Mouse (Mus musculus) heart, adult 2 months (tissue): ENCODE results near the gene Ttc9c. TPM values are rescaled to one million over a fixed set of nuclear protein-coding genes. Genes with fewer than 3 reads are reported as not detected.
"Not testable (repeated sequence)": the region's sequence is repeated elsewhere in the genome, so short reads cannot be mapped to it uniquely, and the experiment has no call there.

Source experiments
- DNase-seq, 2 experiments: peaks; one replicate each; pipeline ENCODE4 v3.0.0; 2021
- H3K27ac ChIP-seq: fragments of 200-600 bp; 2 replicates; pipeline ENCODE4 v1.8.1; 2022
- H3K27me3 ChIP-seq: fragments of 200-500 bp; 2 replicates; pipeline ENCODE4 v1.6.1; 2012; ENCODE audit warnings: mild to moderate bottlenecking, low read length, inconsistent platforms, mixed read lengths; ENCODE audit not compliant: control insufficient read depth, insufficient read depth
- H3K36me3 ChIP-seq: fragments of 200-500 bp; 2 replicates; pipeline ENCODE4 v1.6.1; 2012; ENCODE audit warnings: low read length, inconsistent platforms; ENCODE audit not compliant: control insufficient read depth, insufficient read depth
- H3K4me1 ChIP-seq: fragments of 200-500 bp; 2 replicates; pipeline ENCODE4 v1.6.1; 2011; ENCODE audit warnings: low read length; ENCODE audit not compliant: control insufficient read depth, insufficient read depth
- H3K4me3 ChIP-seq: fragments of 200-600 bp; 2 replicates; pipeline ENCODE4 v1.8.1; 2022
- H3K79me2 ChIP-seq: fragments of 200-500 bp; replicated peaks from 2 replicates; pipeline ENCODE4 v1.6.1; 2012; ENCODE audit warnings: mild to moderate bottlenecking, inconsistent platforms, low read length, moderate library complexity, mixed read lengths; ENCODE audit not compliant: control insufficient read depth, insufficient read depth
- H3K9ac ChIP-seq: fragments of 200-500 bp; 2 replicates; pipeline ENCODE4 v1.6.1; 2012; ENCODE audit warnings: low read depth, mild to moderate bottlenecking, control low read depth, inconsistent platforms, low read length, mixed read lengths
- CTCF ChIP-seq: fragments of 200-600 bp; IDR thresholded peaks from 2 replicates; pipeline ENCODE4 v1.8.1; 2022; ENCODE audit warnings: antibody characterized with exemption, mild to moderate bottlenecking, moderate library complexity
- EP300 ChIP-seq: fragments of 200-500 bp; IDR thresholded peaks from 2 replicates; pipeline ENCODE4 v1.6.1; 2011; ENCODE audit warnings: low read depth, low read length, control low read depth; ENCODE audit not compliant: insufficient read depth
- POLR2A ChIP-seq: fragments of 200-500 bp; IDR thresholded peaks from 2 replicates; pipeline ENCODE4 v1.6.1; 2011; ENCODE audit warnings: mild to moderate bottlenecking, low read depth, low read length, control low read depth; ENCODE audit not compliant: insufficient read depth
- WGBS: fragments of 180-500 bp; shearing (Covaris S2); methylation state at CpG from one replicate; pipeline ENCODE4 v1.1.7; 2018; 5-methylcytosine and 5-hydroxymethylcytosine counted together
- intact Hi-C: fragments of 180-260 bp; cut with DNase I; formaldehyde crosslinking; loops from one replicate; pipeline ENCODE4 v1.15.1; 2025
- polyA plus RNA-seq: library from polyadenylated mRNA; depleted of rRNA; stranded (reverse); fragments of >200 nt; gene quantifications from 2 replicates; pipeline ENCODE4 v1.2.3, GENCODE M21; 2012
- total RNA-seq, 2 experiments: library from RNA; stranded (reverse); gene quantifications; 2 replicates each; pipeline ENCODE4 v1.2.3; 2021

The Ttc9c gene
- total and polyA plus RNA-seq, 3 experiments = 9.5 to 14.1 (median 14.1) TPM

DNA sequence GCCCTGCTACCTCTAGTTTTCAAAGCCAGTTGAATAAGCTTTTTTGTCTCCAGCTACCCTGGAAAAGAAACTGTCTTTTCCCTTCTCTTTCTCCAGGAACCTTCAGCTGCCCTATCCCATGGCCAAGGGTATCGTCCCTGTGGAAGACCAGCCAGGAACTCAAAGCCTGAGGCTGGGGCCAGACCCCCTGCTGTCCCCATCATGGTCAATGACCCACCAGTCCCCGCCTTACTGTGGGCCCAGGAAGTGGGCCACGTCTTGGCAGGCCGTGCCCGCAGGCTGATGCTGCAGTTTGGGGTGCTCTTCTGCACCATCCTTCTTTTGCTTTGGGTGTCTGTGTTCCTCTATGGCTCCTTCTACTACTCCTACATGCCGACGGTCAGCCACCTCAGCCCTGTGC, 21.9 kb upstream of the Ttc9c start:
- intact Hi-C loops = no loop called here

DNA sequence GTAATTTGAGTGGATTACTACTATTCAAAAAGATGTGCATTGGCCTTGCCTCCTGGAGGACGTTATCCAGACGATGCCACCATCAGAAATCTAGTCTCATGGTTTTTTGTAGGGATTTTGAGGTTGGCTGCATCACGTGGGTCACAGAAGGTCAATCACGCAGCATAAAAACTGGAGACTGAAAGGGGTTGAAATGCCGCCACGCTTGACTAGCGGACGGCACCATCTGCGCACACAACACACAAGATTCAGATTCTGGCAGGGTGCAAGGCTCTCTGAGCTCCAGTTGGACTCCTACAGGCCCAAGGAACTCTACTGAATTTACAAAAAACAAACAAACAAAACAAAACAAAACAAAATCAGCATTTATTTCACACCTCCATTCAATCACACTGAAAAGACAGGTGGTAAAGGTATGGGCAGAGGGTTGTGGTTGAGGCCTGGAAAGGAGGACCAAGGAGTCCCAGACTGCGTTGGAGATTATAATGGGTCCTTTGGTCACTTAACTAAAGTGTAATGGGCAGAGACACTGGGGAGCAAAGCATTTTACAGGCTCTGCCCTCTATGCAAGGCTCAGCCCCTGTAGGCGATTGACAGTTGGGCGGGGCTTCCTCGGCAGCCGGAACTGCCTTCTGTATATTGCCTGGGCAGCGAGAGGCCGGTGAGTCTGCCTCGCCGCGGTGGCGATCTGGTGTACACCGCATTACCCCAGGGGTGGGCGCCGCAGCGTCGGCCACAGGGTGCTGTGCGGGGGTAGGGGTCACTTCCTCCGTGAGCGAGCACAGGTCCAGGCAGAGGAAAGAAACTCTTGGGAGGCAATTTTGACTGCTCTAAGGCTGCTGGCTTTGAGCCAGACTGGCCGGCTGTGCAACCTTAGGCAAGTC, 21.0 kb upstream of the Ttc9c start:
- peak; percentile 81 to 85 for DNase-seq
- Histone ChIP-seq H3K4me3 (peak overlapping the region; percentile 53), H3K36me3 (no peaks in the 10 kb centered on the region), H3K79me2 (no peaks in the 10 kb centered on the region), H3K27me3 (no peaks in the 10 kb centered on the region), H3K27ac (peak overlapping the region; percentile 59), H3K9ac (peak overlapping the region; percentile 69), H3K4me1 (peaks cover 7% of the 10 kb centered on the region; the same call in 1 of the 2 replicates)
- intact Hi-C loops = no loop called here
- 0 out of 2 replicates have a peak, but pooled peaks have one; percentile 6 for TF ChIP-seq EP300
- TF ChIP-seq CTCF = no peak
- TF ChIP-seq POLR2A = peak; percentile 72
- 30% methylated on average over 29 of the region's 29 CpGs for WGBS

More for the DNA sequence above, 21.9 kb upstream of the Ttc9c start:
- peak overlapping the region; percentile 53 for H3K4me3 ChIP-seq
- H3K4me1 ChIP-seq = peaks cover 7% of the 10 kb centered on the region; the same call in 1 of the 2 replicates
- 93% methylated on average over 7 of the region's 7 CpGs for WGBS
- H3K27ac ChIP-seq = peak overlapping the region; percentile 59; the same call in 1 of the 2 replicates
- H3K27me3 ChIP-seq = no peaks in the 10 kb centered on the region
- no peak for DNase-seq
- no peaks in the 10 kb centered on the region for H3K36me3 ChIP-seq
- TF ChIP-seq POLR2A (no peak), EP300 (no peak), CTCF (no peak)
- H3K79me2 ChIP-seq = no peaks in the 10 kb centered on the region
- no peak overlapping the region for H3K9ac ChIP-seq

- Histone ChIP-seq H3K79me2 (no peaks in the 10 kb centered on the region), H3K9ac (peak within 1 kb of the TSS; percentile 18), H3K4me3 (peak within 1 kb of the TSS; percentile 61), H3K36me3 (no peaks in the 10 kb centered on the region), H3K27me3 (no peaks in the 10 kb centered on the region), H3K27ac (peak within 1 kb of the TSS; percentile 83), H3K4me1 (peaks cover 5% of the 10 kb centered on the region; the same call in 1 of the 2 replicates)
- no peak for DNase-seq
- no peak for TF ChIP-seq CTCF
- TF ChIP-seq POLR2A = no peak
- no peak for TF ChIP-seq EP300
- intact Hi-C loops = no loop called here
- WGBS = 87% methylated on average over 11 of the region's 11 CpGs
Observed at GRCm38 (mm10) chr19:8839103-8839907, 20.2 kb upstream of the Ttc9c start, which contains the start of gene Gng3. TSS of gene Gng3 (minus strand) at chr19:8839194.

- WGBS = 22% methylated on average over 15 of the region's 15 CpGs
- intact Hi-C loops = no loop called here
- Histone ChIP-seq H3K4me3 (peak overlapping the region; percentile 61), H3K36me3 (no peaks in the 10 kb centered on the region), H3K79me2 (no peaks in the 10 kb centered on the region), H3K9ac (peak overlapping the region; percentile 76), H3K27me3 (no peaks in the 10 kb centered on the region), H3K4me1 (peaks cover 5% of the 10 kb centered on the region; the same call in 1 of the 2 replicates), H3K27ac (peak overlapping the region; percentile 83)
- peak in 1 of 2 experiments; percentile 52 for DNase-seq
- TF ChIP-seq EP300 (no peak), CTCF (no peak), POLR2A (no peak)
Observed at GRCm38 (mm10) chr19:8838041-8838730, 19.1 kb upstream of the Ttc9c start.

DNA sequence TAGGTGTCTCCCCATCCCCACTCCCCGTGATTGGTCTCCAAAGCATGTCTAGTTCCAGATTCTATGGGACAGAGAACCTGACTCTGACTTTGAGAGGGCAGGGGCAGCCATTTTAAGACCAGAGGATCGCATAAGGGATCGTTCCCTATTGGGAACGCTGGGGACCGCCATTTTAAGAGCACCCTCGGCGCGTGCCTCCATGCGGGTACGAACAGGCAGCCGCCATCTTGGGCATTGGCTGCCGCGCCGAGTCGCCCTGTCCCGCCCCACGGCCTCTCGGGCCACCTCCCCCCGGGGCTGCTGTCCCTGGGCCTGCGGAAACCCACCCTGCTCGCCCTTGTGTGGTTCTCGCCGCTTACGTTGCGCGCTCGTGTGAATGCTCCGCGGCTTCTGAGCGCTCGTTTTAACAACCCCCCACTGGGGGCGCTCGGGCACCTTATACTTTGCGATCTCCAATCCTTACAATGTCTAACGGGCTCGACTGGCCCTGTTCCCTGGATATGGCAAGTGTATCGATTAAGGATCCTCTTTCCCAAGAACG, 18.2 kb upstream of the Ttc9c start, which contains the start of gene Bscl2:
Gene Bscl2, plus strand, starts transcription at position 217 of the 541 bp plus-strand sequence.
- H3K4me1 ChIP-seq = peaks cover 5% of the 10 kb centered on the region; the same call in 1 of the 2 replicates
- intact Hi-C loops = loop anchor here (2.0 kb wide), 1 partner anchor 15 kb away; no protein-coding TSS in a partner anchor
- H3K79me2 ChIP-seq = no peaks in the 10 kb centered on the region
- DNase-seq = peak; percentile 85 to 88
- peak within 1 kb of the TSS; percentile 76 for H3K9ac ChIP-seq
- TF ChIP-seq CTCF (peak; percentile 88), EP300 (peak; percentile 54; the same call in 1 of the 2 replicates), POLR2A (no peak; the same call in none of the 2 replicates)
- peak within 1 kb of the TSS; percentile 83 for H3K27ac ChIP-seq
- under 1% methylated on average over 38 of the region's 38 CpGs for WGBS
- H3K27me3 ChIP-seq = no peaks in the 10 kb centered on the region
- no peaks in the 10 kb centered on the region; the same call in 1 of the 2 replicates for H3K36me3 ChIP-seq
- H3K4me3 ChIP-seq = peak within 1 kb of the TSS; percentile 61

DNA sequence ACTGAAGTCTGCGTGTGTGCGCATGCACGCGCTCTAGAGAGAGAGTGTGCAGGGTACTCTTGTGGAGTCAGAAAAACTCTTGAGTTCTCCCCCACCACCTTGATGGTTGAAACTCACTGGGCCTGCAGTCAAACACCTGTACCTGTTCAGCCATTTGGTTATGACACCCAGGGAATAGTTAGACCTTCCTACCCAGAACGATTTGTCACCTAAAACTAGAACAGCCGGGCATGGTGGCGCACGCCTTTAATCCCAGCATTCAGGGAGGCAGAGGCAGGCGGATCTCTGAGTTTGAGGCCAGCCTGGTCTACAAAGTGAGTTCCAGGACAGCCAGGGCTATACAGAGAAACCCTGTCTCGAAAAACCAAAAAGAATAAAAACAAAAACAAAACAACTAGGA, 17.2 kb upstream of the Ttc9c start:
- intact Hi-C loops = loop anchor here (2.0 kb wide), 1 partner anchor 14 kb away; no protein-coding TSS in a partner anchor
- H3K9ac ChIP-seq, DNase-seq, H3K36me3 ChIP-seq, H3K79me2 ChIP-seq, H3K27ac ChIP-seq, H3K27me3 ChIP-seq, H3K4me3 ChIP-seq, H3K4me1 ChIP-seq: not testable (repeated sequence)
- 97% methylated on average over 10 of the region's 10 CpGs for WGBS
